Mouse (Mus musculus) liver, adult 2 months (tissue): ENCODE data around the gene Hist1h2ab. TPM values are rescaled to one million over a fixed set of nuclear protein-coding genes. Genes with fewer than 3 reads are reported as not detected.

Experiments
- DNase-seq: peaks from one replicate; pipeline ENCODE4 v3.0.0-alpha.2; 2011; ENCODE audit warnings: low read depth, low spot score; ENCODE audit errors: extremely low read depth
- H3K27ac ChIP-seq: fragments of 200-500 bp; replicated peaks from 2 replicates; pipeline ENCODE4 v1.5.1; 2012; ENCODE audit warnings: low read depth, mild to moderate bottlenecking, control low read depth, inconsistent platforms, low read length; ENCODE audit not compliant: insufficient read depth
- H3K27me3 ChIP-seq: fragments of 200-500 bp; 2 replicates; pipeline ENCODE4 v1.6.1; 2012; ENCODE audit warnings: mild to moderate bottlenecking, moderate library complexity, low read length, inconsistent platforms; ENCODE audit not compliant: control insufficient read depth, insufficient read depth
- H3K36me3 ChIP-seq: fragments of 200-500 bp; 2 replicates; pipeline ENCODE4 v1.6.1; 2012; ENCODE audit warnings: low read length, inconsistent platforms; ENCODE audit not compliant: control insufficient read depth, insufficient read depth
- H3K4me1 ChIP-seq: fragments of 200-500 bp; 2 replicates; pipeline ENCODE4 v1.6.1; 2011; ENCODE audit warnings: low read length; ENCODE audit not compliant: control insufficient read depth, insufficient read depth
- H3K4me3 ChIP-seq: fragments of 200-500 bp; 2 replicates; pipeline ENCODE4 v1.5.1; 2011; ENCODE audit warnings: low read depth, mild to moderate bottlenecking, control low read depth, low read length, moderate library complexity; ENCODE audit not compliant: insufficient read depth
- H3K79me2 ChIP-seq: fragments of 200-500 bp; 2 replicates; pipeline ENCODE4 v1.6.1; 2012; ENCODE audit warnings: inconsistent platforms, mild to moderate bottlenecking, low read length, moderate library complexity; ENCODE audit not compliant: control insufficient read depth, insufficient read depth
- H3K9ac ChIP-seq: fragments of 200-500 bp; 2 replicates; pipeline ENCODE4 v1.6.1; 2012; ENCODE audit warnings: low read depth, mild to moderate bottlenecking, control low read depth, inconsistent platforms, low read length
- CTCF ChIP-seq: fragments of 200-500 bp; IDR thresholded peaks from 2 replicates; pipeline ENCODE4 v1.5.1; 2011; ENCODE audit warnings: low read depth, low read length, control low read depth
- POLR2A ChIP-seq: fragments of 200-500 bp; IDR thresholded peaks from 2 replicates; pipeline ENCODE4 v1.6.1; 2011; ENCODE audit warnings: low read length, control low read depth; ENCODE audit not compliant: insufficient read depth; ENCODE audit errors: extremely low read depth
- WGBS: fragments of 180-500 bp; shearing (Covaris S2); methylation state at CpG from one replicate; pipeline ENCODE4 v1.1.7; 2018; 5-methylcytosine and 5-hydroxymethylcytosine counted together
- polyA plus RNA-seq: library from polyadenylated mRNA; depleted of rRNA; stranded (reverse); fragments of >200 nt; gene quantifications from 2 replicates; pipeline ENCODE4 v1.2.3, GENCODE M21; 2012
- total RNA-seq: library from RNA; depleted of rRNA; stranded (reverse); fragments of >200 nt; gene quantifications from 2 replicates; pipeline ENCODE4 v1.2.3, GENCODE M21; 2014

The Hist1h2ab gene
- total and polyA plus RNA-seq, 2 experiments, result 1.0 to 19.4 TPM

- Histone ChIP-seq H3K4me1 (peaks cover 22% of the 10 kb centered on the region), H3K79me2 (no peaks in the 10 kb centered on the region), H3K27me3 (no peaks in the 10 kb centered on the region), H3K36me3 (no peaks in the 10 kb centered on the region), H3K9ac (peak overlapping the region; percentile 22), H3K27ac (peak overlapping the region; percentile 41), H3K4me3 (no peak overlapping the region)
- 15% methylated on average over 8 of the region's 8 CpGs for WGBS
- TF ChIP-seq CTCF, result peak; percentile 57
- TF ChIP-seq POLR2A, result no peak
- peak; percentile 75 for DNase-seq
These were observed 18.6 kb upstream of the Hist1h2ab start for GRCm38 (mm10) chr13:23732156-23732804.

DNA sequence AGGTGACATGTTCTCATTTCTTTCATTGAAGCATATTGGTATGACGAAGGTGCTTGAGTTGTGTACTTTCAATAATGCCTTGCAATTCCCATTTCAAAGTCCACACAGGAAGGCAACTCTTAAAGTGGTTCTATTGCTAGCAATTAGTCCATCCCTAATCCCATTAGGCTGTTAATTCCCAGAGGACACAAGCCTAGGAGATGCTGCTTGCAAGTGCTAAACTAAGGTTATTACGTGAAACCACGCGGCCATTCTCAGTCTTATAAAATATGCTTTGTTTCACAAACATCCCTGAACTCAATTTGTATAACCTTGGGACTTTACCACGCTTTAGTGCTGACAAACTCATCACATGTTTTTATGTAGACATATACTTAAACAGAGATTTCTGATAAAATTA, 13.8 kb upstream of the Hist1h2ab start:
- no peaks in the 10 kb centered on the region for H3K36me3 ChIP-seq
- DNase-seq, result peak; percentile 50
- no peak overlapping the region for H3K4me3 ChIP-seq
- H3K27ac ChIP-seq, result no peak overlapping the region
- peaks cover 8% of the 10 kb centered on the region for H3K4me1 ChIP-seq
- H3K9ac ChIP-seq, result no peak overlapping the region
- WGBS, result 71% methylated on average over 5 of the region's 5 CpGs
- no peaks in the 10 kb centered on the region for H3K79me2 ChIP-seq
- TF ChIP-seq POLR2A (no peak), CTCF (no peak)
- H3K27me3 ChIP-seq, result no peaks in the 10 kb centered on the region

DNA sequence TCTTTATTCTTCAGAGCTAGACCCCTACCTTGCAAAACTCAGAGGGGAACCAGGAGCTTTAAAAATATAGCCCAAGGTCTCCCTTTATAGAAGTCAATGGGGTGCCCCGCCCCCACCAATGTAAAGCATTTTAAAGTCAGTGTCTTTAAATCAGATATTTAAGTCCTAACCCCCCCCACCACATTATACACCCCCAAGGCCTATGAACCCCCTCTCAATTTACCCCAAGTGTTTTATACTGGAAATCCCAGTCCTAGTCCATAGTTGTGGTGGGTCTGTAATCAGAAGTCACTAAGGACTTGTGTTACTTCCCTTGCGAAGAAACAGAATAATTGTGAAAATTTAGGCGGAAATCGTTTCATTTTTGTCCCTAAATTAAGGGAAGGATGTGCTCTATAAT, 12.9 kb upstream of the Hist1h2ab start:
- no peaks in the 10 kb centered on the region for H3K79me2 ChIP-seq
- 25% methylated on average over 4 of the region's 4 CpGs for WGBS
- peak overlapping the region; percentile 63; the same call in 1 of the 2 replicates for H3K4me3 ChIP-seq
- TF ChIP-seq CTCF, result no peak
- no peak for TF ChIP-seq POLR2A
- H3K27ac ChIP-seq, result no peak overlapping the region; the same call in 1 of the 2 replicates
- H3K9ac ChIP-seq, result peak overlapping the region; percentile 67; the same call in 1 of the 2 replicates
- DNase-seq, result no peak
- H3K27me3 ChIP-seq, result no peaks in the 10 kb centered on the region
- H3K4me1 ChIP-seq, result peaks cover 6% of the 10 kb centered on the region
- H3K36me3 ChIP-seq, result no peaks in the 10 kb centered on the region

DNA sequence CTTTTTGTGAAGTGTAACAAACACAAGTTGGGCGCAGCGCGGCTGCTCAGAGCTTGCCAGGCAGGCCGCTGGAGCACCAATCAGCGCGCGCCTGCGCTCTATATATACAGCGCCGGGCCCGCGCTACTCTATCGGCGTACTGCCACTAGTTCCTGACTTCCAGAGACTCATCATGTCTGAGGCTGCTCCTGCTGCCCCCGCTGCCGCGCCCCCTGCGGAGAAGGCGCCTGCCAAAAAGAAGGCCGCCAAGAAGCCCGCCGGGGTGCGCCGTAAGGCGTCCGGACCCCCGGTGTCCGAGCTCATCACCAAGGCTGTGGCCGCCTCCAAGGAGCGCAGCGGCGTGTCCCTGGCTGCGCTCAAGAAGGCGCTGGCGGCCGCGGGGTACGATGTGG, 12.3 kb upstream of the Hist1h2ab start, which contains the start of gene Hist1h1c:
Gene Hist1h1c (plus strand): TSS at position 132 of the 392 bp plus-strand sequence.
- Histone ChIP-seq H3K27ac (peak within 1 kb of the TSS; percentile 68), H3K27me3 (no peaks in the 10 kb centered on the region), H3K36me3 (no peaks in the 10 kb centered on the region), H3K4me1 (peaks cover 4% of the 10 kb centered on the region; the same call in 1 of the 2 replicates), H3K4me3 (peak within 1 kb of the TSS; percentile 63), H3K9ac (peak within 1 kb of the TSS; percentile 67), H3K79me2 (no peaks in the 10 kb centered on the region)
- peak; percentile 64 for DNase-seq
- under 1% methylated on average over 38 of the region's 38 CpGs for WGBS
- TF ChIP-seq CTCF (no peak; the same call in 1 of the 2 replicates), POLR2A (peak; percentile 98)

DNA sequence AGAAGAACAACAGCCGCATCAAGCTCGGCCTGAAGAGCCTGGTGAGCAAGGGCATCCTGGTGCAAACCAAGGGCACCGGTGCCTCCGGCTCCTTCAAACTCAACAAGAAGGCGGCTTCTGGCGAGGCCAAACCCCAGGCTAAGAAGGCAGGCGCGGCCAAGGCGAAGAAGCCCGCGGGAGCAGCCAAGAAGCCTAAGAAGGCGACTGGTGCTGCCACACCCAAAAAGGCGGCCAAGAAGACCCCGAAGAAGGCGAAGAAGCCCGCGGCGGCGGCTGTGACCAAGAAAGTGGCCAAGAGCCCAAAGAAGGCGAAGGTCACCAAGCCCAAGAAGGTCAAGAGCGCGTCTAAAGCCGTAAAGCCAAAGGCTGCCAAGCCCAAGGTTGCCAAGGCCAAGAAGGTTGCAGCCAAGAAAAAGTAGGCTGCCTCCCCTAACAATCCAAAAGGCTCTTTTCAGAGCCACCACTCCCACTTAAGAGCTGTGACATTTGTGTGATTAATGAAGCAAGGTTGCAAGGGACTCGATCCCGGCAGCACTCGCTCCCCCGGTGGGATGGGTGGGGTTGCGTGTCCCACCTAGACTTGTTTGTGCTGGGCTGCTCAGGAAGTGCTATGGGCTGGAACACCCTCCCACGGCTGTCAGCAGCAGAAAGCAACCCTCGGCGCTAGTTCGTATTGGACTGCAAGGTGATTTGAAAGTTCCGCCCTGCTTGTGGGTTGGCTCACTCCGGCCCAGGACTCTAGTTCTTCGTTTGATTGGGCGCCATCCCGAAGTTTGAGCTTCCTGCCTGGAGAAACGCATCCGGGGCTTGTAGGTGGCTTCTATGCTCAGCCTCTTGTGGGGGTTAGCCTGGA, 11.6 kb upstream of the Hist1h2ab start:
- TF ChIP-seq POLR2A (peak; percentile 76), CTCF (no peak; the same call in 1 of the 2 replicates)

DNA sequence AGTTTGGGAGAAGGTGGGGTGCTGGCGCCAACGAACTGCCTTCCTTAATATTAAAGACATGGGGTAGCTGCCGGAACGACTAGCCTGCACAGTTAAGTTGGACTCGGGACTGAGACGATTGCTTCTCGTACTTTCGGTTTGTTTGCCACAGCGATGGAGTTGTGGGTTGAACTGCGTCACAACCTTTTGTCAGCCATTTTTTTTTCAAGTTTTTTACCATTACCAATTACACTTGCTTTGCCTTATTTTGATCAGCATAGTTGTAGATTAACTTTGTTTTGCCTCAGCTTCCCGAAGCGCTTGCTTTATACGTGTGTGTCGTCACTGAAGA, 11.0 kb upstream of the Hist1h2ab start:
- WGBS, result under 1% methylated on average over 14 of the region's 14 CpGs
- Histone ChIP-seq H3K4me1 (peaks cover 7% of the 10 kb centered on the region; the same call in 1 of the 2 replicates), H3K4me3 (peak overlapping the region; percentile 63), H3K79me2 (no peaks in the 10 kb centered on the region), H3K9ac (peak overlapping the region; percentile 57), H3K27me3 (no peaks in the 10 kb centered on the region), H3K36me3 (no peaks in the 10 kb centered on the region), H3K27ac (peak overlapping the region; percentile 65)
- no peak for DNase-seq
- TF ChIP-seq CTCF, result no peak
- no peak; the same call in 1 of the 2 replicates for TF ChIP-seq POLR2A

More for the DNA sequence above, 11.6 kb upstream of the Hist1h2ab start:
- H3K4me1 ChIP-seq, result peaks cover 4% of the 10 kb centered on the region; the same call in 1 of the 2 replicates
- peak overlapping the region; percentile 63 for H3K4me3 ChIP-seq
- H3K79me2 ChIP-seq, result no peaks in the 10 kb centered on the region
- whole genome bisulfite sequencing, result under 1% methylated on average over 39 of the region's 39 CpGs
- peak; percentile 95 for DNase-seq
- H3K27me3 ChIP-seq, result no peaks in the 10 kb centered on the region
- peak overlapping the region; percentile 67 for H3K9ac ChIP-seq
- H3K27ac ChIP-seq, result peak overlapping the region; percentile 68
- no peaks in the 10 kb centered on the region for H3K36me3 ChIP-seq
